Mouse (Mus musculus) frontal cortex, adult (tissue): ENCODE measurements around the gene Rho.
A peak's percentile ranks its signal among the peaks of the same experiment; 100 is the strongest.

Experiments used
- ATAC-seq: cut with Nextera tagmentation; 2 replicates; pipeline ENCODE4 v1.9.2; 2017; ENCODE audit warnings: mild to moderate bottlenecking, moderate library complexity, mixed read lengths; ENCODE audit not compliant: low TSS enrichment

Gene Rho

DNA sequence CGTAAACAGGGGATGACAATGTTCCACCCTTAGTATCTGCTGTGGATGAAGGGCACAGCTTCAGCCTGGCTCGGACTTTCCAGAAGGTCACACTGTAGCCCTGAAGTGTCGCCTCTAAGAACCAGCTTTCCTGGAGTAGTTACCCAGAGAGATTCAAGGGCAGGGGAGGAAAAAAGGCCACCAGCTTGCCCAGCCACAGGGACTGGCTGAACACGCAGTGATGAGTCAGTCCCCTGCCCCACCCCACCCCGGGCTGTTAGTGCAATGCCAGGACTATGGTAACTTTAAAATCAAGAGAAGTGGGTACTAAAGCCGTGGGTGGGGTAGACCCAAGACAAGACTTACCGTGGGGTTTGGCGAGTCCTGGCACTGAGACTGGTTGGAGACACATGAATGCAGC lies 44.1 kb downstream of the Rho start:
- no peak for ATAC-seq

- ATAC-seq, result no peak
Measured at GRCm38 (mm10) chr6:115977810-115978209, 46.3 kb downstream of the Rho start.

GRCm38 (mm10) chr6:115978596-115978995 lies 47.0 kb downstream of the Rho start:
- ATAC-seq, result no peak

- no peak for ATAC-seq
Measured at GRCm38 (mm10) chr6:115982889-115983288, 51.3 kb downstream of the Rho start.

GRCm38 (mm10) chr6:115983306-115984038 lies 51.9 kb downstream of the Rho start:
- 0 out of 2 replicates have a peak, but pooled peaks have one; percentile 24 for ATAC-seq

DNA sequence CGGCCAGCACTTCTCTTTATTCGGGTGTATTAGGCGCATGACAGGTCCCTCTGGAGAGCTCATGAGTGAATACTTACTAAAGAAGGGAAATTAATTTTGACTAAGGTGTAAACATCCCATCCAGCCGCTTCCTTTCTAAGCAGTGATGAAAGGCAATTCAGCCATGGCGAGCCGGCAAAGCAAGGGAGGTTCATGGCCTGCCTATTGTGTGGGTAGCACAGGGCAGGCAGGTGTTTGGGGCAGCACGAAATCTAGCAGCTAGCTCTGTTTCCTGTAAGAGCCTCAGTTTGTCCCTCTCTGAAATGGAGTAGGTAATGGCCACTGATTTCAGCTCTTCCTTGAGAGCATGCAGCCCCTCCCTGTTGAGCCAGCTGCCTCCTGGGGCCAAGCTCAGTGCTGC lies 53.0 kb downstream of the Rho start:
- no peak for ATAC-seq

DNA sequence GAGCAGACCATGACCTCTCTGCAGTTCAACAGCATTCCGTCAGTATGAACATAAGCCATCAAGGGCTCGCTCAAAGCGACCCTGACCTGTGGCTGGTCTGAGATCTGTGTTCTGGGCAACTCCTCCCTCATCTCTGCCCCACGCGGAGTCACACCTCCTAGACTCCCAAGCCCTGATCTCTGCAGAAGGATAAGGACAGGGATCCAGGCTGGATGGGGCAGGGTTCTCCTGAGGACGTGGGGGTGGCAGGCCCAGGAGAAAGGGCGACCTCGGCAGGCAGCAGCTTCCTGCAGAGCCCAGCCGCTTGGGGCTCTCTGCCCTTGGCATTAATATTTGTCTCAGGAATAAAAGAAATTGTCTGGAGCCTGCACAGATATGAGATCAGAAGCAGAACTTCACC lies 54.1 kb downstream of the Rho start:
- ATAC-seq, result no peak

GRCm38 (mm10) chr6:115986472-115987095 lies 55.0 kb downstream of the Rho start:
- ATAC-seq, result no peak

DNA sequence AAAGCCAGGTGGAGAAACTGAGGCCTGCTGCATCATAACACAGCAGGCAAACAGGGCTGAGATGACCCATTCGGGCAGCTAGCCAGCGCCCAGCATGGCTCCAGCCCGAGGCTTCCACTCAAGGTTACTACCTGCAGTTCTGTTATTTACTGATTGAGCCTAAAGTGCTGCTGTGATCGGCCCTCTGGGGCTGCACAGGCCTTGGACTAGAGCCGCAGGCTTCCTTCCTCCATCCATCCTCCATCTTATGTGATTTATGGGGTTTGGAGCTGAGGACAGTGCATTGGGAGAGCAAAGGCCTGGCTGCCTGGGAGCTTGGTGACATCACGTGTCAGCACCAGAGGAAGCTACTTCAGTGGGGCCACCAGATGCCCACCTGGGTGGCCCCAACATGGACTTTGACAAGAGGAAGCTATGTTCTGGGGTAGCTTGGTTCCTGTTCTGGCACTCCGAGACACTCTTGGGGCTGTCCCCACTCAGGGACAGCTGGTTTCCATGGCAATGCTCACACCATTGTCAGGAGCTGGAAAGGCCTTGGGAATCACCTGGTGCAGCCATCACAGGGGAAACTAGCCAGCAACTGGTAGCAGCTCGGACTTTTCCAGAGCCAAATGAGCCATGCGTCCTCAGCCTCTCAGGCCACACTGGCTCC lies 55.7 kb downstream of the Rho start:
- ATAC-seq, result no peak

GRCm38 (mm10) chr6:115989032-115989431 lies 57.5 kb downstream of the Rho start:
- no peak for ATAC-seq

DNA sequence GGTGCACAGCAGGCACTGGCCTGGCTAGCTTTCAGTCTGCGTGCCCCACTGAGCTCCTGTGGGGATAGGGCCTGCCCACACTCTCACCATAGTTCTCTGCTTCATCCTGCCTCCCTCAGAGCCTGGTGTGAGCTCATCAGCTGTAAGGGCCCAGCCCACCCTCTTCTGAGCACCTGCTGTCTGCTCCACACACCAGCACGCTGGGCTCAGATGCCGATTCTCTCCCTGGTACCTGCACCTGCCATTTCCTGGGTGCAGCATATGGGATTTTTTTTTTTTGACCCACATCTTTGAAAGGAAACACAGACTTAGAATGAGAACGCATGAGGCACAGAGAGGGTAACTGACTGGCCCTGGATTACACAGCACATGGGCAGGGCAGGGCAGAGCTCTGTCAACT lies 58.1 kb downstream of the Rho start:
- peak; percentile 58 for ATAC-seq
